Mouse (Mus musculus) right cerebral cortex, postnatal 14 days (tissue): ENCODE measurements around the gene Ptar1.
"Not testable (repeated sequence)": the region's sequence is repeated elsewhere in the genome, so short reads cannot be mapped to it uniquely, and the experiment has no call there.

Experiments used
- DNase-seq: peaks from one replicate; pipeline ENCODE4 v3.0.0; 2022

The Ptar1 gene

DNA sequence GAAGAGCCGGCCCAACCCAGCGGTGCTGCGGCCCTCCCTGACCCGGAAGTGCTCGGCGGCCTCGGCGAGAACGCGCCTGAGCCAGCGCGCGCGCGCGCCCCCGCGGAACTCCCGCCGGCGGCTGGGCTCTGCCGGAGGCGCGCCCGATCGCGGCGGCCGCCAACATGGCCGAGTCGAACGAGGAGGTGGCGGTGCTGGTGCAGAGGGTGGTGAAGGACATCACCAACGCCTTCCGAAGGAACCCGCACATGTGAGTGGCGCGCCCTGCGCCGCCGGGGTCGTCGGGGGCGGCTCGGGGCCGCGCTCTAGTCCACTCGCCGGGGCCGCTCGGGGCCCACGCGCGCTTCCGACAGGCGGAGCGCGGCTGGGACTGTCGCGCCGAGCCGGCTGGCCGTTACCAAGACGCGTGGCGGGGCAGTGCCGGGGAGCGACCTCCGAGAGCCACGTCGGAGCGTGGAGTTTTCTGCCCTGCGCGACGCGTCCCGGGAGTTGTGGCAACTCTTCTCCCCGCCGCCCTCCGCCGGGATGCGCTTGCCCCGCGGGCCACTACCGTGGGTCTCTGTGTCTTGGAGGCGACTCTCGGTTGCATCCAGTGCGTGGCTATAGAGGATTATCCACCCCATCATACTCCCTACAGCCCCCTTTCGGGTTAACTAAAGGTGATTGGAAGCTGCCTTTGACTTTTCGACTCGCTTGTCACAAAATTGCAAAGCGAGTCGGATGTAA lies at the start of gene Ptar1:
Ptar1 (plus strand) TSS at position 134 of the 726 bp plus-strand sequence.
- peak; percentile 88 for DNase-seq

DNA sequence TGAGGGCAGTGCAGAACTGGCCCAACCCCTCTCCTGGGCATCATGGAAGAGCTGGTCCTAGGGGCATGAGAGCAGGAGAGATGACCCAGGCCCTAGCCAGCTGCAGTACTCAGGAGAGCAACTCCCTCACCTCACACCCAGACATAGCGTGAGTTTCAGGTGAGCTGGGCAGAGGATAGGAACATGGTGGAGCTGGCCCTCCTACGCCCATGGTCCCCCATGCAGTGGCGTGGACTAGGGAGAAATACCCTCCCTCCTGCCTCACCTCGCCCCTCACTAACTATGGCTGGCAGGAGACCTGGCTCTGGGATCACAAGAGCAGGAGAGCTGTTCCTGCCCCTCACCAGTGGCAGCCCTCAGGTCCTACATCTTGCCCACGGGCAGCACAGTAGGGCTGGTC lies 43.4 kb upstream of the Ptar1 start:
- no peak for DNase-seq

DNA sequence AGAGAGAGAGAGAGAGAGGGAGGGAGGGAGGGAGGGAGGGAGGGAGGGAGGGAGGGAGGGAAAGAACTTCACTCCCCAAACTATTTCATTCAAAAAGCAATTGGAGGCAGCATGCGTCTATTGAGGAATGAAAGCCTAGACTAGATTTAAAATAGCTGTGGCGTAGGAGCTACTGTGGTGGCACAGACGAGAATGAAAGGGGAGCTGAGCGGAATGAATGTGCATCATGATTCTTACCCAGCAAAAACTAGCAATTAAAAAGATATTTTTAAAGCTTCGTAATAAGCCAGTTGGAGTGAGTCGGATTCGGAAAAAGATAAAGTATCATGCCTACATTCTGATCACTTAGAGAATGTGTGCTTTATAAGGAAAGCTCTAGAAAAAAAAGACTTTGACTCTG lies 41.9 kb upstream of the Ptar1 start:
- DNase-seq = no peak

DNA sequence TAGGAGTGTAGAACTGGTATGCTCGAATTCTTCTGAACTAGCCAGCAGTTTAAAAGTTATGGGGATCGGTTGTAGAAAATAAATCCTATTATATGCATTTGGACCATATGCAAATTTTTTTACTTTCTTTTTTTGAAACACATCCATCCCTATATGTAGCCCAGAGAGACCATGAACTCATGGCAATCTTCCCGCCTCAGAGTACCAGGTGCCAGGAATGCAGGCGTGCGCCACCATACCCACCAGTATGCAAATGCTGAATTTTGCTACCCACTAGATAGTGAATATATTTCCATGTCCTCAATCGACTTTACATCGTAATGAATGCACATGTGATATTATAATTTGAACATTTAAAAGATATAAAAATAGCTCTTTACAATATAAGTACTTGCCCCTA lies 39.9 kb upstream of the Ptar1 start:
- peak; percentile 28 for DNase-seq

DNA sequence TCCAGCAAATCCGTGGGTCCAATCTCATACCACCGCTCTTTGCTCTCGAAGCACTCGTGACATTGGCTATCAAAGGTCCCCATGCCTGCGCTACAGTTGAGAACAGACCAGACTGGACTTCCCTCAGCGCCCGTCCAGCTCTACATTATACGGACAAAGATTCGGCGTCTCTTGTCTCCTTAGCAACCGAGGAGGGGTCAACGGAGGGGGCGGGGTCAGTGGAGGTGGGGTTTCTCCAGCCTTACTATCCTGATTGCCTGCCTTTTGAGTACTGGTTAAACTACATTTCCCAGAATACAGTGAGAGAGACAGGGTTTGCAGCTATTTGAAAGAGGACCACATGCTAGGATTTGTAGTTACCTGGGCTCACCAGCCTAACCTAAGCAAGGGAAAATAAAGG lies 34.6 kb upstream of the Ptar1 start, which contains the start of gene 1700028P14Rik:
1700028P14Rik (minus strand) TSS at position 169 of the 400 bp plus-strand sequence.
- peak; percentile 65 for DNase-seq

DNA sequence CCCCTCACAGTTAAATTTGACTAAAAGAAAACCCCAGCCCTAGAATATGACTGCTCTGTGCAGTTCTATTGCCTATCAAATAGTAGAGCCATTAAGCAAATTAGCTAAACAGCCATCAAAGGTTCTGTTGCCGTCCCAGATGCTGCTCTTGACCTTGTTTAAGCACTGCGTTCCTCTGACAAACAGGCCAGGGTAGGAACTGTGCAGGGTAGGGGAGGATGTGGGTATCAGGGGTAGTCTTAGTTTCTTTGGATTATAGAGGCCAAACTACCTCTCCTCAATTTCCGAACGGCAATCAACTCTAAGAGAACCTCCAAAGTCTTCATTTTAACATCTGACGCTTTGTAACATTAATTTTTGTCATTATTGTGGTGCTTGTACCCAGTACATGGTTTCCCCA lies 34.1 kb upstream of the Ptar1 start:
- DNase-seq = no peak

DNA sequence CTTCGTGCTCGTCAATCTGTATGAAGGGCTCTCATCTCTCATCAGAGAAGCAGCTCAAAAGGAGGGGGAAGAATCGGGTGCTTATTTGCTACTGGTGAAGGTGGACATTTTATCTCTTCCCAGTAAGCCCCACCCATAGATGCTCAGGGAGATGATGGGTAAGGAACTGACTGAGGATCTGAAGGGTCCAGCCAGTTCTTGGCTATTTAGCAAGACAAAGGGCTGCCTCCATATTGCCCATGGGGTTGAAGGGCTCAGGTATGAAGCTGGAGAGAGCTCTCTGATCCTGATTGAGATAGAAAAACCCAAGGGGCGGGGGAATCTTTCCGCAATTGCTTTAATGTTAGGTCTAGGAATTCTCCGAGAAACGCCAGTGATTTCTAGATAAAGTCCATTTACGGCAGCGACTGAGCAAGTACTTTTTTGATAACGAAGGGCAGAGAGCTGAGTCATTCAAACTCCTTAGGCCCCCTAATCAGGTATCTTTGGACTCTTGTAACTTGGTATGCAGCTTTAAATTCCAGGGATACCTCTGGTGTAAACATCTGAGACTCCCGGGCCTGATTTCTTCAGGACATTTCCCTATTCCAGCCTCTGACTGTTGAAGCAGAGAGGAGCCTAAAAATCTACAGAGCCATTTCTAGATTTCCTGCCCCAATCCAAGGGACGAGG lies 29.8 kb upstream of the Ptar1 start:
- no peak for DNase-seq

DNA sequence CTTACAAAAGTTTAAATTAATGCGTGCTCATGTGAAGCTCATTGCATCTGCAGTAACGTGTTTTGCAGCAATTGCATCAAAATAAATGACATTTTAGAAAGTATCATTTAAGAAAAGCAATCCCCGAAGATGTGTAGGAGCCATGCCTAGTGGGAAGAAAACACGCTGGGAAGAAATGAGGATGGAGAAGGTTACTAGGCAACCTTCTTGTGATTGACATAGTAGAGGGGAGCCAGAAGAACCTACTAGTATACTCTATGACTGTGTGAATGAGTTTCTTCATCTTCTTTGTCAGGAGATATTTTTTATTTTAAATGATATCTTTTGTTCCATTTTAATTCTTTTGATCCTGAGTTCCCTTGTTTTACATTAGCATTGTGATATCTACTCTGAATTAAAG lies 28.9 kb upstream of the Ptar1 start:
- DNase-seq = no peak

DNA sequence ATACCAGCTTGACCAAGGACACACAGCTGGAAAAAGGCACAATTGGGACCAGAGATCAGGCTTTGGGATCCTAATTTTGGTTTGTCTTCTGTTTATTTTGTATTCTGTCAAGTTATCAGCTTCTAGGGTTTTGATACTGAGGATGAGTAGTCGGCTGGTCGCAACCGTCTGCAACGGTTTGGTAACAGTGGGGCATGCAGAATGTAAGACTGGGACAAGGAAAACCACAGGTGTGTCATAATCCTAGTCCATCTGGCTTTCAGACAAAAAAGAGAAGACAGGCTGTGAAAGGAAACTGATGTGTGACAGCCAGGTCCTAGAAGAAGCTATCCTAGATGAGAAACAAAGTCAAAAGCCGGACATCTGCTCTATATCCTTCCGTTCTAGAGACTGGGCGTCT lies 23.1 kb upstream of the Ptar1 start:
- DNase-seq = no peak

DNA sequence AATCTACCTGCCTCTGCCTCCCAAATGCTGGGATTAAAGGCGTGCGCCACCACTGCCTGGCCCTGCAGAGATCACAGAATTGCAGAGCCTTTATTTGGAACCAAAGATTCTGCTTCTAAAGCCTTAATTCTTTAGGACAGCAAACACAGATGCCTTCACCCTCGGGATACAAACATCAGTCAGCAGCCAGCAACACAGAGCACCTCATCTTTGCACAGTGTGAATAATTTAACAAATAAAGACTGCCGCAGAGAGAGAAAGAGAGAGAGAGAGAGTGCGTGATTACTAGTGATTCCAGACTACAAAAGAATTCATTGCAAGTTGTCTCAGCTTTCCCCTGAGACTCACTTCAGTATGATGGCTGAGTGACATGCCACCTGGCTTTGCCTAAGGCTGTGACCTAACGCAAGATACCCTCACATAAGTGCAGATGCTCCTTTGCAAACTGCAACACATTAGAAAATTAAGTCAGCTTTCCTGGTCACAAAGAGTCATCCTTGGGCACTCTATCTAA lies 19.0 kb upstream of the Ptar1 start:
- no peak for DNase-seq

DNA sequence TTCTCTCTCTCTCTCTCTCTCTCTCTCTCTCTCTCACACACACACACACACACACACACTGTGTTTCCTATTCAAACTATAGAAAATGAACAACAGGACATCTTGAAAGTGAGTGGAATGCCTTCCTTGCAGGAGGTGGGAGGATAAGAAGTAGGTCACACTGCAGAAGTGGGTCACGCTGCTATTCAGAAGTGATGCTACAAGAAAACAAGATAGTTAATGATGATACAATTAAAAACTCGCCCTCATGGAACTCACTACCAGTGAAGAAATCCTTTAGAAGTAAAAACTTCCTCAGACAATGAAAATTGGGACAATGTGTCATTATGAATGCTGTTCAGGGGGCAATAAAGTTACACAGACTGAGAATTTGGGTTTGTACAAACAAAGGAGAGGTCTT lies 14.2 kb upstream of the Ptar1 start:
- DNase-seq = no peak

DNA sequence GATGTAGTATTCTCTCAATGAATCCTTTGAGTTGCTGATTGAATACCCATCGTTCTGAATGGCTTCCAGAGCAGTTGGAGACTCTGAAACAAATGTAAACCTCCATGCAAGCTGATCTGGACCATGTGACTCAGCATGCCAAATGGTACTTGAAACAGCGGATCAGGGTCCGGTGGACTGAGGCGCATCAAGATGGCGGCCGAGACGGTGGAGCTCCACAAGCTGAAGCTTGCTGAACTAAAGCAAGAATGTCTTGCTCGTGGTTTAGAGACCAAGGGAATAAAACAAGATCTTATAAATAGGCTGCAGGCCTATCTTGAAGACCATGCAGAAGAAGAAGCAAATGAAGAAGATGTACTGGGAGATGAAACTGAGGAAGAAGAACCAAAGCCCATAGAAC lies 11.6 kb upstream of the Ptar1 start:
- not testable (repeated sequence) for DNase-seq

DNA sequence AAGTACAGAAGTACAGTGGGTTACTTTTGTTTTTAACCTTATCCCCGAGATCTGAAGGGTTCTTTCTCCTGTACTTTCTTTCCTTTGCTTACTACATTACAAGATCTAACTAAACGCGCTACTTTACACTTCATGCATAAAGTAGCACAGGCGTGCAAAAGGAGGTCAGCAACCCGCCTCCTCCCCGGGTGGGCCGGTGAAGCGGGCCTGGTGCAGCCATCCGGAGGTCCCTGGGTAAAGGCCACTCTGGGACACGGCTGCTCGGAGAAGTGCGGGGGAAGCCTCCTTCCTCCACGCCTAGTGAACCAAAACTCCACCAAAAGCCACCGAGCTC lies 300 bp upstream of the Ptar1 start:
- no peak for DNase-seq

DNA sequence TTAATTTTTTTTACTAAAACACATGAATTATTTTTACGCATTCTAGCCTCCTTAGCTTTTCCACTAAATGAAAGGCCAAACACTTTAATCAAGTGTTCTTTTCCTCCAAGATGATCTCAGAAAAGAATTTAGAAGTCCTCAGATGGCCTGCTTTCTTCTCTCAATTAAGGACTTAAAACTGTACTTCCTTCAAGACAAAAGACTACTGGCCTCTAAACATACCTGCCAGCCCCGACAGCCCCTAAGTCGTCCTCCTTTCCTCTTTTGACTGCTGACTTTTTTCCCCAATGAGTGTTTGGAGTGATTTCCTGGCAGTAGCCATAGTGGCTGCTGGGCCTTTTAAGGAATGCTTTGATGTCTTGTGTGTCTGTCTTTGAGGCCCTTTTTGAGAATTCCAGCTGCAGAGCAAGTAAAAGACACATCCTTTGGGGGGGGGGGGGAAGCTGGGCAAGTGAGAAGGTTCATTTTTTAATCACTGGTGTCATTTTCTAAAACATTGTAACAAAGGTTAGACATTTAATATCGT lies 1.3 kb downstream of the Ptar1 start:
- DNase-seq = no peak

DNA sequence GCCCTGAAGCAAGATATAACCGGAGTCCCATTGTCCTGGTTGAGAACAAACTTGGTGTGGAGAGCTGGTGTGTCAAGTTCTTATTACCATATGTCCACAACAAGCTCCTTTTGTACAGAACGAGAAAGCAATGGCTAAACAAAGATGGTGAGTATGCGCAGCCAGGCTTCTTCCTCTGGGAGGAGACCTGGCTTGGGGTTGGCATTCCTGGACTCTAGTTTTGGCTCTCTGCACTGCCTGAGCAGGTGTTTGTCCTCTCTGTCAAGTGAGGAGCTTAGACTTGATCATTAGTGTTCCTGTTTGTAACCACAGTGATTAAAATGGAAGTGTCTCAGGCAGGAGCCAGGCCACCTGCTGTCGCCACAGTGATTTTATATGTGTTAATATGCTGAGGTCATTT lies 7.1 kb downstream of the Ptar1 start:
- no peak for DNase-seq

DNA sequence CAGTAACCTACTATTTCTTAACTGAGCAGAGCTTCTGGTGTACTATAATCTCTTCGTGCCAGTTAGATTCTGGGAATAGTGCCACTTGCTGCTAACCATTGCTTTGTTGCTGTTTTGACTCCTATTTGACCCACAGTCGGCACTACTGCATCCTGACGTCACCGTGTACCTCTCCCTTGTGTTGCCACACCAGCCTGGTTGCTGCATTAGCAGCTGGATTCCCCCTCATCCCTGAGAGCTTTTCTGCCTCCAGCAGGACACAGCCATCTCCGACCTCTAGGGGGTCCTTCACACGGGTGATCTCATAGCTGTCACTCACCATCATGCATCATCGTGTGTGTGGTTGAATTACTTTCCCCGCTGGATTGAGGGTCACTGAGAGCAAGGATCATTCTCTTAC lies 10.6 kb downstream of the Ptar1 start:
- DNase-seq = no peak

DNA sequence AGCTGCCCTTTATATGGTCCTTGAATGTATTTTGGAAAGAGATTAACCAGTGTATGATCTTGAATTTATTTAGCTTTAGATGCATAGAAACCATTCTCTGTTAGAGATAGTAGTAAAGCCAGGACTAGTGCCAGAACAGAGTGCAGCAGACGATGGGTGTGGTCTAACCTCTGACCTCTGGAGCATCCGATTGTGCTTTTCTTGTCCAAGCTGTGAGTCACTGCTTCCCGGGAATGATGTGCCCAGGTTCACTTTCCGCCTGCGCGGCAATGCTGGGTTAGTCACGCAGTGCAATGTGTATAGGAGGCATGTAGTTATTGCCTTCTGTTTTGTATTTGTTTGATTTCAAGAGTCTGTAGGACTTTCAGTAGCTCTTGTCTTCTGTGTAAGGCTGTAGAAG lies 11.1 kb downstream of the Ptar1 start:
- DNase-seq = no peak

DNA sequence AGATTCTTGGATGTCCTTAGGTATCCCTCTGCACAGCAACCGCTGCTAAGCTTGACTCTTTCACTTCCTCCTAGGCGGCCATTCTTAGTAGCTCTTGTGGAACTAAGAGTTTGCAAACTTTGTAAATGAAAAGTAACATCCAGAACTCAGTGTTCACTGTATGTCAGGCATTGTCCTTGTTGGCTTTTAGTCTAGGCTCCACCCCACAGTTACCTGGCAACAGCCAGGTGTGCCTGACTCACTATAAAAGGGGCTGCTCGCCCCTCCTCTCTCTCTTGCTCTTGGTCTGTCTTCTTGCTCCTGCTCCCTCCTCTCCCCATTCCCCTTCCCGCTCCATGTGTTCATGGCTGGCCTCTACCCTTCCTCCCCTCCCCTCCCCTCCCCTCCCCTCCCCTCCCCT lies 11.9 kb downstream of the Ptar1 start:
- DNase-seq = no peak

DNA sequence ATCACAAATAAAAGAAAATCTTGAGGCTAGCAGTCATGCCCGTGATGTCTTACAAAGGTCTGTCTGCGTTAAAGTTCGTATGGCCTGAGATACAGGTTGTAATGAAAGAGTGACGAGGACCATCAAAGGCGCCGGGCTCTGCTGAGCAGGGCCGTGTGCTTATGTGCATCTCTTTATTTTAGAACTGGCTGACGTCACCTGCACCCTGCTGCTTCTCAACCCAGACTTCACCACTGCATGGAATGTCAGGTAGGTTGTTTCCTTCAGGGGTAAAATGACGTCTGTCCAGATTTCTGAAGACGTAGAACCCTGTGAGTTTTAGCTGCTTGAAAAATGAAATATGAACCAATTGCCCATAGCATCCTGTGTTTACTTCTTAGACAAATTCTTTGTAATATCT lies 15.7 kb downstream of the Ptar1 start:
- DNase-seq = no peak

DNA sequence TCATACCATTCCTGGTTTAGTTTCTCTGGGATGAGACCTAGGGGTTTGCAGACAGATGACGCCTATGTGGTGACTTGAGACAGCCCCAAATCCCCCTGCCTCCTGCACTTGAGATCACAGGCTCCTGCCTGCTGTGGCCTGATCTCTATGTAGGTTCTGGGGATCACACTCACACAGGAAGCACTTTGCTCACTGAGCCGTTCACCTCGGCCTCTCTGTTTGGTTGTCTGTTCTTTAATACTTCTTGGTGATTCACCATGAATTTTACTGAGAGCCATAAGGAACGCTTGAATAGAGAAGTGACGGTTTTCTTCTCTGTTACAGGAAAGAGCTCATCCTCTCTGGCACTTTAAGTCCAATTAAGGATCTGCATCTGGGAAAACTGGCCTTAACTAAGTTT lies 18.2 kb downstream of the Ptar1 start:
- DNase-seq = no peak

DNA sequence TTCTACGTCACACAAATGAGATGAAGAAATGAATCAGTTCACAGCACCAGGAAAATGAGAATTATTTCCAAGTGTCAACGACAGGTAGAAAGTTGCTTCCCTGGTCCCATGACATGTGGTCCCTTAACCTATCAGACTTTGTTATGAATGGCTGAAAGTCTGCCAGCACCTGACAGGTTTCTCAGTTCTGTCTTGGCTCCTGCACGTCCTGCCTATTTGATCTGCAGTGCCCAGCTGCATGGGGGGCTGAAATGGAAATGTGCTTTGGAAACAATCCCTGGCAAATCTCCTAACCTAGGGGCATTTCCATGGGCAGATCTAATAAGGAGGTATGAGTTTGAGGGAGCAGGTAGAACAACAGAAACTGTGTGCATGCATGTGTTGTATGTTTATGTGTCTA lies 59.3 kb downstream of the Ptar1 start:
- DNase-seq = no peak

DNA sequence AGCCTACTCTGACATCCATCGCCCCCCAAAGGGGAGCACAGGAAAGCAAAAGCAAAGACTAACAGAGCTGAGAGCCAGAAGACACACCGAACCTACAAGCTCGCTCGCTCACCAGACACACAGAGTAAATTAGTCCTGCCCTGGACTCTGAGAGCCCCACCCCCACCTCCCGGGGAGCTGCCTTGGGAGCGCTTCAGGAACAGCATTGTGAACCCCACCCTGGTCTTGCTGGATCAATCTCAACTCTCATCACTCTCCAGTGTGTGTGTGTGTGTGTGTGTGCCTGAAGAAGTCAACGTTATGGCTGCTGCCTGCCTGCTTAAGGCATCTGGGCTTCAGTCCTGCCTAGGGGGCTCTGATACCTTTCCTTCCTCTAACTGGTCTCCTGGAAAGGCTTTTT lies 69.8 kb downstream of the Ptar1 start:
- DNase-seq = peak; percentile 21

DNA sequence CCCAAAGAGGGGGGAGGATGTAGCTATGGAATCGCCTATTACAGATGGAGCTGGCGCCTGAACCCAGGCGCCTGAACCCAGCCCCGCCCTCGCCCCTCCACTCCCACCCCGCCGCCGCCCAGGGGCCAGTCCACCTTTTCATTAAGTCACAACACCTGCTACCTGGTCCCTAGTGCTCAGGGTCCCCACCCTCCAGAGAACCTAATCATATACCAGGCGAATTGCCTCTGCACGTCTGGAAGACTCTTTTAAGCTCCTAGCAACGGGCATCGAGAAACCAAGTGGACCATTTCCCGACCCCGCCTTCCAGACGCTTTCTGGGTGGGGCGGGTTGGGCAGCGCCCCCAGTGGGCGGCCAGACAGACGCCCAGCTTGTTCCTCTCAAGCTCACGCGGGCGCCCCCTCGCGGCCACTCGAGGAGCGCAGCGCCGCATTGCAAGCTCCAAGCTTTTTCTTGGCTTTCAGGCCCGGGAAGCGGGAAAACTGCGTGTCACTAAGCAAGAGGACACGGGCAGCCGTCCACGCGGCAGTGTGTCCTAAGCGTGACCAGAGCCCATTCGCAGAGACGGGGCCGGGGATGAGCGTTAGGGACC lies 70.8 kb downstream of the Ptar1 start:
- DNase-seq = peak; percentile 98
